In genomic region chr4:147498772-147499613, GRCm38 (mm10) we compare ENCODE assay signal across 11 mouse cellular contexts. TPM values are rescaled to one million over a fixed set of nuclear protein-coding genes. Genes with fewer than 3 reads are reported as not detected.
A peak's percentile ranks its signal among the peaks of the same experiment; 100 is the strongest.
DNase-seq lines count a peak whose midpoint lies in the region; ATAC-seq and TF ChIP-seq lines count a peak whose summit lies in the region.
"Not testable (repeated sequence)": the region's sequence is repeated elsewhere in the genome, so short reads cannot be mapped to it uniquely, and the experiment has no call there.
"Had no signal": no experiment of that assay in that cellular context is flagged by ENCODE, and none has a peak within 500 bp of the region (broad histone marks: within the 10 kb centered on the region; RNA-seq: fewer than 3 reads in every experiment).

No protein-coding gene starts in this region.

- TF ChIP-seq POLR2A in bone marrow, adult 2 months (IDR thresholded peaks at IDR 0.05; ENCODE audit: borderline replicate concordance, control insufficient read depth, low read depth, low read length), result peak; percentile 20; the same call in 1 of the 2 replicates
- TF ChIP-seq POLR2A in limb, embryonic 14.5 days (IDR thresholded peaks at IDR 0.05; ENCODE audit: borderline replicate concordance, extremely low read depth, insufficient read depth, insufficient read length), result not testable (repeated sequence)

- TF ChIP-seq CTCF in G1E (IDR thresholded peaks at IDR 0.05; ENCODE audit: low read depth, low read length); bone marrow, adult 2 months (IDR thresholded peaks at IDR 0.05; ENCODE audit: control insufficient read depth, insufficient read depth, low read length): not testable (repeated sequence)

- not testable (repeated sequence) for H3K27ac ChIP-seq in bone marrow, adult 2 months (ENCODE audit: control insufficient read depth, insufficient read depth, low read depth, low read length, poor library complexity); heart, embryonic 11.5 days (ENCODE audit: low read depth, low read length); hindbrain, embryonic 11.5 days (ENCODE audit: low read depth, low read length); kidney, embryonic 15.5 days; limb, embryonic 14.5 days (replicated peaks; ENCODE audit: low read depth, low read length); neural tube, embryonic 11.5 days (ENCODE audit: low read depth, low read length)

- H3K4me1 ChIP-seq in G1E (ENCODE audit: insufficient read depth, low read depth, low read length); bone marrow, adult 2 months (ENCODE audit: control insufficient read depth, insufficient read depth, low read length); heart, embryonic 11.5 days (ENCODE audit: control insufficient read depth, insufficient read depth, low read length); hindbrain, embryonic 11.5 days (replicated peaks; ENCODE audit: control insufficient read depth, insufficient read depth, low read length); kidney, embryonic 15.5 days; limb, embryonic 14.5 days (ENCODE audit: control insufficient read depth, insufficient read depth, low read length); neural tube, embryonic 11.5 days (ENCODE audit: control insufficient read depth, insufficient read depth, low read length): not testable (repeated sequence)

- not testable (repeated sequence) for H3K36me3 ChIP-seq in G1E (replicated peaks); heart, embryonic 11.5 days (ENCODE audit: control insufficient read depth, insufficient read depth, low read length); hindbrain, embryonic 11.5 days (ENCODE audit: control insufficient read depth, insufficient read depth, low read length); kidney, embryonic 15.5 days; limb, embryonic 14.5 days (ENCODE audit: control insufficient read depth, insufficient read depth, low read length); neural tube, embryonic 11.5 days (ENCODE audit: control insufficient read depth, insufficient read depth, low read length)

- peak; percentile 59 for ATAC-seq in G1E (ENCODE audit: extremely low read depth, insufficient number of reproducible peaks, low FRiP score, poor library complexity, severe bottlenecking)
- peak; percentile 61; the same call in 1 of the 2 replicates for ATAC-seq in heart, embryonic 11.5 days (replicated peaks; ENCODE audit: insufficient number of reproducible peaks, low FRiP score, low TSS enrichment)
- peak; percentile 54; the same call in 1 of the 2 replicates for ATAC-seq in hindbrain, embryonic 11.5 days (ENCODE audit: low FRiP score)
- ATAC-seq in kidney, embryonic 15.5 days (replicated peaks; ENCODE audit: low FRiP score), result peak; percentile 40; the same call in 1 of the 2 replicates
- 0 out of 2 replicates have a peak, but pooled peaks have one; percentile 41 for ATAC-seq in limb, embryonic 14.5 days (ENCODE audit: low FRiP score, low read depth)
- peak; percentile 69 for ATAC-seq in neural tube, embryonic 11.5 days (ENCODE audit: insufficient read depth, low FRiP score, low TSS enrichment)

- H3K9ac ChIP-seq in heart, embryonic 11.5 days (ENCODE audit: low read depth, low read length); hindbrain, embryonic 11.5 days (ENCODE audit: low read depth, low read length); kidney, embryonic 15.5 days; limb, embryonic 14.5 days (ENCODE audit: low read depth, low read length, severe bottlenecking); neural tube, embryonic 11.5 days (ENCODE audit: low read length): not testable (repeated sequence)

- 72% methylated on average over 5 of the region's 5 CpGs for WGBS in bone marrow, adult 2 months
- 80% methylated on average over 5 of the region's 5 CpGs for WGBS in heart, embryonic 11.5 days (ENCODE audit: insufficient replicate concordance)
- 86% methylated on average over 5 of the region's 5 CpGs for WGBS in hindbrain, embryonic 11.5 days
- WGBS in kidney, embryonic 15.5 days, result 87% methylated on average over 5 of the region's 5 CpGs
- WGBS in limb, embryonic 14.5 days, result 90% methylated on average over 5 of the region's 5 CpGs
- WGBS in neural tube, embryonic 11.5 days, result 91% methylated on average over 5 of the region's 5 CpGs

- H3K4me2 ChIP-seq in heart, embryonic 11.5 days; hindbrain, embryonic 11.5 days (replicated peaks; ENCODE audit: low read depth, low read length); kidney, embryonic 15.5 days; limb, embryonic 14.5 days (replicated peaks; ENCODE audit: low read depth, low read length, severe bottlenecking); neural tube, embryonic 11.5 days (ENCODE audit: low read depth): not testable (repeated sequence)

- H3K4me3 ChIP-seq in G1E (ENCODE audit: low read depth, low read length); bone marrow, adult 2 months (replicated peaks; ENCODE audit: control insufficient read depth, low read depth, low read length); heart, embryonic 11.5 days (ENCODE audit: low read depth, low read length); hindbrain, embryonic 11.5 days (ENCODE audit: low read depth, low read length); kidney, embryonic 15.5 days (replicated peaks); limb, embryonic 14.5 days (replicated peaks; ENCODE audit: low read length); neural tube, embryonic 11.5 days (ENCODE audit: low read depth, low read length): not testable (repeated sequence)

- not testable (repeated sequence) for H3K27me3 ChIP-seq in G1E (ENCODE audit: insufficient read depth, low read length); heart, embryonic 11.5 days (ENCODE audit: control insufficient read depth, insufficient read depth, low read length); hindbrain, embryonic 11.5 days (ENCODE audit: control insufficient read depth, insufficient read depth, low read length); kidney, embryonic 15.5 days; limb, embryonic 14.5 days (ENCODE audit: control insufficient read depth, insufficient read depth, low read length); neural tube, embryonic 11.5 days (ENCODE audit: control insufficient read depth, insufficient read depth, low read length)

- DNase-seq in G1E (ENCODE audit: low spot score); hindbrain, embryonic 11.5 days (ENCODE audit: low spot score); limb, embryonic 14.5 days (ENCODE audit: low spot score); neural tube, embryonic 11.5 days (ENCODE audit: low spot score): not testable (repeated sequence)

- not testable (repeated sequence) for H3K9me3 ChIP-seq in G1E (replicated peaks); heart, embryonic 11.5 days (replicated peaks; ENCODE audit: control insufficient read depth, low read length); hindbrain, embryonic 11.5 days (ENCODE audit: control insufficient read depth, low read length); neural tube, embryonic 11.5 days (ENCODE audit: control insufficient read depth, low read length)
- H3K9me3 ChIP-seq in kidney, embryonic 15.5 days (replicated peaks), result peaks cover 26% of the 10 kb centered on the region
- peaks cover 12% of the 10 kb centered on the region for H3K9me3 ChIP-seq in limb, embryonic 14.5 days (ENCODE audit: control insufficient read depth, low read length)

RNA-seq across cellular contexts. Expression of gene Zfp982, which starts 6.8 kb away (rescaled TPM):
- total RNA-seq in G1E (2014; fragmentation: Nextera tagmentation) (0.68 TPM in 1 of 2 replicates, not detected in the other), G1E (2017) (0.35 and 0.44 TPM in 2 replicates)
- not detected in 2 replicates for polyA plus RNA-seq in G1E (2012)
- polyA plus RNA-seq in bone marrow, adult 2 months (2011; ENCODE audit: insufficient read depth, insufficient read length, low replicate concordance, missing spikeins), result 4.2 TPM in 1 of 2 replicates, not detected in the other
- polyA plus RNA-seq in heart, embryonic 11.5 days (2014; fragmentation: Nextera tagmentation; extraction: Ambion mirVana), result 8.6 and 9.7 TPM in 2 replicates
- 6.5 and 8.1 TPM in 2 replicates for polyA plus RNA-seq in hindbrain, embryonic 11.5 days (2014; fragmentation: Nextera tagmentation; extraction: Ambion mirVana)
- 7.7 and 8.0 TPM in 2 replicates for polyA plus RNA-seq in kidney, embryonic 15.5 days (2015; fragmentation: Nextera tagmentation; extraction: Ambion mirVana)
- 1.6 and 3.4 TPM in 2 replicates for polyA plus RNA-seq in limb, embryonic 14.5 days (2012; rRNA removed)
- 6.4 TPM in 2 replicates for polyA plus RNA-seq in limb, embryonic 14.5 days (2014; fragmentation: Nextera tagmentation; extraction: Ambion mirVana)
- 6.1 and 7.1 TPM in 2 replicates for polyA plus RNA-seq in neural tube, embryonic 11.5 days (2014; fragmentation: Nextera tagmentation; extraction: Ambion mirVana)
- polyA plus RNA-seq: Patski had no signal

RNA-seq across cellular contexts. Expression of gene Gm16503, which starts 41.0 kb away (rescaled TPM):
- total RNA-seq in G1E (2014; fragmentation: Nextera tagmentation), result 0.29 TPM in 1 of 2 replicates, not detected in the other
- total RNA-seq in G1E (2017), result 0.17 and 0.22 TPM in 2 replicates
- polyA plus RNA-seq in G1E (2012), result not detected in 2 replicates
- 0.60 and 0.68 TPM in 2 replicates for polyA plus RNA-seq in bone marrow, adult 2 months (2011; ENCODE audit: insufficient read depth, insufficient read length, low replicate concordance, missing spikeins)
- polyA plus RNA-seq in heart, embryonic 11.5 days (2014; fragmentation: Nextera tagmentation; extraction: Ambion mirVana), result 0.52 and 0.61 TPM in 2 replicates
- polyA plus RNA-seq in hindbrain, embryonic 11.5 days (2014; fragmentation: Nextera tagmentation; extraction: Ambion mirVana), result 0.22 and 0.34 TPM in 2 replicates
- polyA plus RNA-seq in kidney, embryonic 15.5 days (2015; fragmentation: Nextera tagmentation; extraction: Ambion mirVana), result 0.36 and 0.49 TPM in 2 replicates
- 0.51 and 0.85 TPM in 2 replicates for polyA plus RNA-seq in limb, embryonic 14.5 days (2012; rRNA removed)
- 0.41 and 0.59 TPM in 2 replicates for polyA plus RNA-seq in limb, embryonic 14.5 days (2014; fragmentation: Nextera tagmentation; extraction: Ambion mirVana)
- polyA plus RNA-seq in neural tube, embryonic 11.5 days (2014; fragmentation: Nextera tagmentation; extraction: Ambion mirVana), result 0.09 and 0.16 TPM in 2 replicates
- polyA plus RNA-seq: Patski had no signal

RNA-seq across cellular contexts. Expression of gene Zfp985, which starts 54.1 kb away (rescaled TPM):
- total RNA-seq in G1E (2014; fragmentation: Nextera tagmentation) (3.6 and 4.3 TPM in 2 replicates), G1E (2017) (3.7 and 4.1 TPM in 2 replicates)
- polyA plus RNA-seq in G1E (2012), result 0.02 and 0.11 TPM in 2 replicates
- polyA plus RNA-seq in bone marrow, adult 2 months (2011; ENCODE audit: insufficient read depth, insufficient read length, low replicate concordance, missing spikeins), result 0.82 TPM in 1 of 2 replicates, not detected in the other
- polyA plus RNA-seq in heart, embryonic 11.5 days (2014; fragmentation: Nextera tagmentation; extraction: Ambion mirVana), result 0.07 and 0.19 TPM in 2 replicates
- polyA plus RNA-seq in hindbrain, embryonic 11.5 days (2014; fragmentation: Nextera tagmentation; extraction: Ambion mirVana), result 0.17 TPM in 1 of 2 replicates, not detected in the other
- 0.30 and 0.53 TPM in 2 replicates for polyA plus RNA-seq in kidney, embryonic 15.5 days (2015; fragmentation: Nextera tagmentation; extraction: Ambion mirVana)
- 0.03 and 0.09 TPM in 2 replicates for polyA plus RNA-seq in limb, embryonic 14.5 days (2012; rRNA removed)
- 0.21 and 0.25 TPM in 2 replicates for polyA plus RNA-seq in limb, embryonic 14.5 days (2014; fragmentation: Nextera tagmentation; extraction: Ambion mirVana)
- polyA plus RNA-seq in neural tube, embryonic 11.5 days (2014; fragmentation: Nextera tagmentation; extraction: Ambion mirVana), result 0.15 TPM in 1 of 2 replicates, not detected in the other
- total RNA-seq: gastrocnemius, postnatal 25 days; hindbrain, postnatal 0 days had no signal
- polyA plus RNA-seq: gonadal fat pad, adult 2 months had no signal
